Mouse (Mus musculus) stomach, postnatal 0 days (tissue): Measurements from ENCODE around the gene Otogl.

ENCODE experiments used
- CTCF ChIP-seq: IDR thresholded peaks from 2 replicates; pipeline ENCODE4 v1.5.1; 2016; ENCODE audit warnings: antibody characterized with exemption, low read depth, mild to moderate bottlenecking, moderate library complexity
- EP300 ChIP-seq: optimal IDR thresholded peaks from 2 replicates; pipeline ENCODE3; 2016; ENCODE audit warnings: antibody characterized with exemption

DNA sequence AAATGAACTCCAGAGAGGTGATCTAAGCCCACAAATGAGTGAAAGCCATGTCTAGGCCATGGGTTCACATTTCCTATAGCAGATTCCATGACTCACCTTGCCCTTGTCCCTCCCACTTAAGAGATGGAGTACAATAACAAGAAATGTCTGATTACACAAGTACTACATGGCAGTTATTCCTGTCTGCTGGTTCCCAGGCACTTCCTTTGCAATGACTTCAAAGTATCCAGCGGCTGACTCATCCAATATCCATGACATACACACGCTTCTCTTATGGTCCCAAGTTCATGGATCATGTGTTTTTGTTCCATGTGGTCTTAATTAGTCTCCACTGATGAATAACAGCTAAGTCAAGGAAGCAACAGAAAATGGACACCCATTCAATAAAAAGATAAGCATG lies 1.1 kb upstream of the Otogl start:
- TF ChIP-seq EP300: no peak
- TF ChIP-seq CTCF: no peak
